11 mouse cellular contexts compared by ENCODE assay signal in the genomic region with DNA sequence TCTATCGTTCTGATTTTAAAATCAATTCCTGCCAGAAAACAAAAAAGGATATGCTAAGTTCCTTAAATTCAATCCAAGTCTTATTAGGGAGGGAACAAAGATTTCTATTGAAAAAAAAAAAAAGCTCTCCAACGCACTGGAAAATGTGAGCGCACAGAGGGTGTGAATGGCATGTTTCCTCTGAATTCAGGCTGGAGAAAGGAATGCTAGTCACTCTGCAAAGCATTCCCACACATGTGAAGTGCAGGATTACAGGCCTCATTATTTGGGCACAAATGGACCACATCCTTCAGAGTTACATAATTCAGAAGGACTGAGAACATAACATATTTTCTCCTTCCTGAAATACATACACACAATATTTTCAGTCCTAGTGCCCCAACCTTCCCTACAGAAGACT. TPM values are rescaled to one million over a fixed set of nuclear protein-coding genes. Genes with fewer than 3 reads are reported as not detected.
A peak's percentile ranks its signal among the peaks of the same experiment; 100 is the strongest.
DNase-seq lines count a peak whose midpoint lies in the region; ATAC-seq and TF ChIP-seq lines count a peak whose summit lies in the region.
"Had no signal": no experiment of that assay in that cellular context is flagged by ENCODE, and none has a peak within 500 bp of the region (broad histone marks: within the 10 kb centered on the region; RNA-seq: fewer than 3 reads in every experiment).

No protein-coding gene starts in this region.

- peaks cover 20% of the 10 kb centered on the region for H3K36me3 ChIP-seq in forebrain, embryonic 14.5 days (ENCODE audit: control insufficient read depth, insufficient read depth, low read length)
- no peaks in the 10 kb centered on the region for H3K36me3 ChIP-seq in lung, postnatal 0 days (ENCODE audit: insufficient read depth, low read length)
- H3K36me3 ChIP-seq in liver, embryonic 12.5 days = peaks cover 44% of the 10 kb centered on the region

- TF ChIP-seq CTCF in lung, postnatal 0 days (IDR thresholded peaks at IDR 0.05) = no peak

- H3K9me3 ChIP-seq in forebrain, embryonic 14.5 days (replicated peaks; ENCODE audit: control insufficient read depth, low read length) = no peaks in the 10 kb centered on the region
- H3K9me3 ChIP-seq in lung, postnatal 0 days (ENCODE audit: low read length) = no peaks in the 10 kb centered on the region
- H3K9me3 ChIP-seq in liver, embryonic 12.5 days (replicated peaks) = no peaks in the 10 kb centered on the region
- H3K9me3 ChIP-seq: embryonic facial prominence, embryonic 12.5 days; G1E had no signal

- peak overlapping the region; percentile 45; the same call in 1 of the 2 replicates for H3K27ac ChIP-seq in forebrain, embryonic 14.5 days (ENCODE audit: low read depth, low read length)
- H3K27ac ChIP-seq in lung, postnatal 0 days (ENCODE audit: low read length) = peak overlapping the region; percentile 68
- H3K27ac ChIP-seq in liver, embryonic 12.5 days = no peak overlapping the region
- H3K27ac ChIP-seq: macrophage had no signal

- no peak overlapping the region for H3K4me3 ChIP-seq in forebrain, embryonic 14.5 days (ENCODE audit: low read depth, low read length)
- no peak overlapping the region for H3K4me3 ChIP-seq in lung, postnatal 0 days (ENCODE audit: low read depth, low read length)
- H3K4me3 ChIP-seq in liver, embryonic 12.5 days = no peak overlapping the region
- H3K4me3 ChIP-seq: embryonic facial prominence, embryonic 12.5 days had no signal

- no peak overlapping the region for H3K4me2 ChIP-seq in forebrain, embryonic 14.5 days (ENCODE audit: low read length)
- no peak overlapping the region for H3K4me2 ChIP-seq in lung, postnatal 0 days (replicated peaks; ENCODE audit: low read depth, low read length)
- H3K4me2 ChIP-seq in liver, embryonic 12.5 days = no peak overlapping the region
- H3K4me2 ChIP-seq: embryonic facial prominence, embryonic 12.5 days had no signal

- DNase-seq in frontal cortex, postnatal 14 days (ENCODE audit: low spot score in 2 of 2) = no peak
- DNase-seq in layer of hippocampus, adult 9-11 months = peak; percentile 64
- DNase-seq in layer of hippocampus, postnatal 25 days (ENCODE audit: extremely low spot score in 1 of 2, low spot score in 1 of 2) = no peak
- DNase-seq in forebrain, embryonic 14.5 days (ENCODE audit: low spot score) = peak; percentile 71
- peak; percentile 83 for DNase-seq in lung, postnatal 0 days (ENCODE audit: low spot score)
- DNase-seq in spleen, postnatal 4 days (ENCODE audit: low spot score in 2 of 2) = no peak

- H3K4me1 ChIP-seq in forebrain, embryonic 14.5 days (ENCODE audit: control insufficient read depth, insufficient read depth, low read length) = peaks cover 7% of the 10 kb centered on the region; the same call in 1 of the 2 replicates
- H3K4me1 ChIP-seq in lung, postnatal 0 days (ENCODE audit: insufficient read depth, low read depth, low read length) = peaks cover 16% of the 10 kb centered on the region; the same call in 1 of the 2 replicates
- peaks cover 17% of the 10 kb centered on the region; the same call in 1 of the 2 replicates for H3K4me1 ChIP-seq in liver, embryonic 12.5 days

- peak; percentile 66; the same call in 1 of the 2 replicates for ATAC-seq in frontal cortex, adult (ENCODE audit: low TSS enrichment)
- no peak for ATAC-seq in forebrain, embryonic 14.5 days
- peak; percentile 80 for ATAC-seq in lung, postnatal 0 days
- no peak for ATAC-seq in liver, embryonic 12.5 days

- H3K27me3 ChIP-seq in forebrain, embryonic 14.5 days (replicated peaks; ENCODE audit: control insufficient read depth, insufficient read depth, low read length) = no peaks in the 10 kb centered on the region
- H3K27me3 ChIP-seq in lung, postnatal 0 days (replicated peaks; ENCODE audit: insufficient read depth, low read length) = no peaks in the 10 kb centered on the region
- H3K27me3 ChIP-seq in liver, embryonic 12.5 days (replicated peaks) = no peaks in the 10 kb centered on the region
- H3K27me3 ChIP-seq: embryonic facial prominence, embryonic 12.5 days had no signal

- WGBS in forebrain, embryonic 14.5 days = 0% methylated on average over 3 of the region's 3 CpGs
- 44% methylated on average over 3 of the region's 3 CpGs for WGBS in lung, postnatal 0 days
- WGBS in liver, embryonic 12.5 days (ENCODE audit: insufficient replicate concordance) = 89% methylated on average over 3 of the region's 3 CpGs

- TF ChIP-seq EP300 in lung, postnatal 0 days (IDR thresholded peaks at IDR 0.05) = peak; percentile 64

- no peak overlapping the region for H3K9ac ChIP-seq in forebrain, embryonic 14.5 days (ENCODE audit: low read length)
- H3K9ac ChIP-seq in lung, postnatal 0 days (replicated peaks; ENCODE audit: low read depth) = no peak overlapping the region
- no peak overlapping the region for H3K9ac ChIP-seq in liver, embryonic 12.5 days
- H3K9ac ChIP-seq: embryonic facial prominence, embryonic 12.5 days had no signal

RNA-seq across cellular contexts. Expression of gene Aph1c, which starts 28.9 kb away (rescaled TPM):
- total RNA-seq in layer of hippocampus, postnatal 25 days (2021) = 1 to 10 TPM; 6.5 to 8.0 TPM
- 2.2 and 2.8 TPM in 2 replicates for polyA plus RNA-seq in forebrain, embryonic 14.5 days (2014; fragmentation: Nextera tagmentation; extraction: Ambion mirVana)
- 10.5 and 11.7 TPM in 2 replicates for polyA plus RNA-seq in lung, postnatal 0 days (2015; fragmentation: Nextera tagmentation; extraction: Ambion mirVana)
- 0.87 and 1.3 TPM in 2 replicates for polyA plus RNA-seq in liver, embryonic 12.5 days (2016; fragmentation: Nextera tagmentation; extraction: Ambion mirVana)
- polyA plus RNA-seq: G1E had no signal

RNA-seq across cellular contexts. Expression of gene Rab8b, which starts 56.0 kb away (rescaled TPM):
- total RNA-seq in layer of hippocampus, postnatal 25 days (2021) = 10 to 100 TPM; 40.7 to 46.4 TPM
- polyA plus RNA-seq in forebrain, embryonic 14.5 days (2014; fragmentation: Nextera tagmentation; extraction: Ambion mirVana) = 15.3 and 22.4 TPM in 2 replicates
- polyA plus RNA-seq in lung, postnatal 0 days (2015; fragmentation: Nextera tagmentation; extraction: Ambion mirVana) = 15.6 and 20.4 TPM in 2 replicates
- 39.4 and 42.2 TPM in 2 replicates for polyA plus RNA-seq in liver, embryonic 12.5 days (2016; fragmentation: Nextera tagmentation; extraction: Ambion mirVana)

Comparison
In these comparisons a context has a peak if more than half of its experiments do, and no peak if none do; other contexts are left out.
1. DNase-seq: peak in layer of hippocampus, adult 9-11 months (single experiment), forebrain, embryonic 14.5 days (single experiment) and lung, postnatal 0 days (single experiment); none in frontal cortex, postnatal 14 days (0 of 2), layer of hippocampus, postnatal 25 days (0 of 2) and spleen, postnatal 4 days (0 of 2).
2. ATAC-seq: peak in frontal cortex, adult (single experiment) and lung, postnatal 0 days (single experiment); none in forebrain, embryonic 14.5 days (single experiment) and liver, embryonic 12.5 days (single experiment).